Mouse (Mus musculus) thymus, adult 2 months (tissue): Measurements from ENCODE around the gene Fbxo39.

Source experiments
- CTCF ChIP-seq: fragments of 200-500 bp; IDR thresholded peaks from 2 replicates; pipeline ENCODE4 v1.5.1; 2012; ENCODE audit warnings: mild to moderate bottlenecking, control low read depth, low read length, moderate library complexity, borderline replicate concordance; ENCODE audit not compliant: control insufficient read depth, poor library complexity, insufficient read depth; ENCODE audit errors: extremely low read depth
- POLR2A ChIP-seq: fragments of 200-500 bp; IDR thresholded peaks from 2 replicates; pipeline ENCODE4 v1.6.1; 2012; ENCODE audit warnings: mild to moderate bottlenecking, low read length, control low read depth, moderate library complexity; ENCODE audit not compliant: control insufficient read depth, poor library complexity, insufficient read depth; ENCODE audit errors: extremely low read depth

DNA sequence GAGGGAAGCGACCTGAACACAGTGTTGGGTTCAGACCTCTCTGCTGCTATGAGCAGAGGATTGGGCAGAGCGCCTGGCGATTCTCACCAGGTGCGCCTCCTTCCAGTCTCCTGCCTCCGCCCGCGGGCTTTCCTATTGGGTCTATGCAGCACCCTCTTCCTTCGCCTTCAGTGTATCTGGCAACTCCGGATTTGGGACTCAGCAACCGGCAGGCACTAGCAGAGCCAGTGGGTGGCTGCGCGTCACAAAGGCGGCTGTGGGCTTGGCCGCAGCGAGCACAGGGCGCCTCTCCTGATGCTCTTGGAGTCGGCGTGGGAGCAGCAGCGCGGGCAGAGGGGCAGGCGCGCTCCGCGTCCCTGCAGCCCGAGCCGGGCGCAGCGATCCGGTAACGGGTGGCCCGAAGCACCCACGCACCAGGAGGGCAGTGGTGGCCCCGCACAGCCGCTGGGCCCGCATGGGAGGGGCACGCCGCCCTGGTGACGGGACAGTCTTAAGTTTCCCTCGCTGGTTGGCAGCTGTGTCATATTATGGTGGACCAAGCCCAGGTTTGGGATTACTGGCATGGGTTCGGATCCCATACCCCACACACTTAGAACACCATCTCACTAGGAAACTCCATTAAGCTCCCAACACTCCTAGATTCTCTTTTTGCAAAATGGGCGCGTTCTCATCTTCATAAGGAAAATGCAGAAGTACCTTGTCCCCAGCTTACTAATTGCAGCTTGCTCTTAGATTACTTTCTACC lies at the start of gene Fbxo39:
- TF ChIP-seq CTCF (no peak), POLR2A (no peak)
